Mouse (Mus musculus): ENCODE results near the gene Rras2. TPM values are rescaled to one million over a fixed set of nuclear protein-coding genes. Genes with fewer than 3 reads are reported as not detected.

The Rras2 gene
- polyA plus RNA-seq, 1 experiment from 2014 or later = 8.1 TPM

DNA sequence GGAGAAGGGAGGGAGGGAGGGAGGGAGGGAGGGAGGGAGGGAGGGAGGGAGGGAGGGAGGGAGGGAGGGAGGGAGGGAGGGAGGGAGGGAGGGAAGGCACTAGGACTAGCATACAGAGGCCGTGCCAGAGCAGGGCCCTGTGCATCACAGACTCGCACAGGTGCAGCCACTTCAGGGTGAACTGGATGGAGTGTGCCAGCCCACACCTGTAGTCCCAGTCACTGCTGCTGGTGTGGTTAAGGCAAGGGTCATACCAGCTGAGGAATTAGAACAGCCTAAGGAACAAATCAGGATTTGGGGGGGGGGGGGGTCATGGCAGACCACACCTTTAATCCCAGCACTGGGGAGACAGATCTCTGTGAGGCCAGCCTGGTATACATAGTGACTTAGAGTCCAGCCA lies 34.5 kb downstream of the Rras2 start:
- peaks cover 11% of the 10 kb centered on the region for H3K4me1 ChIP-seq (ENCODE audit: insufficient read depth)
- no peaks in the 10 kb centered on the region for H3K27me3 ChIP-seq (ENCODE audit: insufficient read depth, low read length)
- H3K27ac ChIP-seq (ENCODE audit: low read depth) = no peak overlapping the region
- no peak for ATAC-seq
- H3K4me2 ChIP-seq (ENCODE audit: low read depth, low read length) = no peak overlapping the region
- no peak for TF ChIP-seq CTCF (IDR thresholded peaks at IDR 0.05; ENCODE audit: low read depth)
- no peak for TF ChIP-seq EP300 (IDR thresholded peaks at IDR 0.05; ENCODE audit: low read depth)
- H3K4me3 ChIP-seq (ENCODE audit: low read depth, low read length) = no peak overlapping the region
- H3K36me3 ChIP-seq (replicated peaks; ENCODE audit: insufficient read depth, low read length) = no peaks in the 10 kb centered on the region
- WGBS (ENCODE audit: insufficient replicate concordance) = 88% methylated on average over 2 of the region's 2 CpGs
- no peak overlapping the region for H3K9ac ChIP-seq (replicated peaks)
- DNase-seq = no peak
- H3K9me3 ChIP-seq (ENCODE audit: low read length) = no peaks in the 10 kb centered on the region

DNA sequence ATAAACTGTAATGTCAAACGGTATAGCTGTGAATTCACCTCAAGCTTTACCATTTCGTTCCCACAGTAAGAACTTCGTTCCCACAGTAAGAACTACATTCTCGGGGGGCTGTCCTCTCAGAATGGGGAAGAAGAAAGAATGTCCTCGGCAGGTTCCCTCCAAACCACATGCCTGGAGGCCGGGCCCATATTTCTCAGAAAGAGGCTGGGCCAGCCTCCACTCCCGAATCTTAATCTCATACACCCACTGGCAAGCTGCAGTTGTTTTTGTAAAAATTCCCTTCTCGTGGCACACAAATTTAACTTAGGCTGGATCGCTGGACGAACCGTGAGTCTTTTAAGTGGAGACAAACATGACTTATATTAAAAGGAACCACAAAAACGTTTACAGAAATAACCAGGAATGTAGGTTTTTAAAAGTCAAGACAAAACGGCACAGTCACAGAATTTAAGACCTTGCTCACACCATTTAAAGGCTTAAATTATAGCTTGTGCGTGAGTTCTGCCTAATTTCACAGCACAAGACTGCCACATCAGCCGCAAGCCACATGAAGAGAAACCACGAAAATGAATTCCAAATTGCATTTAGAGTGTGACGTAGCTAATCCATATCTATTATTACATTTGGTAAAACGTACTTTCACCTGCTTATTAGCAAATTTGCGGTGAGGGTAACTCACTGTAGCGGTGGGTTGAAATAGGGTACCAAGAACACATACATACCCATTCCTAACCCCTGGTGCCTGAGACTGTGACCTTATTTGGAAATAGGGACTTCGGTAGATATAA lies 35.8 kb downstream of the Rras2 start:
- H3K4me1 ChIP-seq (ENCODE audit: insufficient read depth) = peaks cover 9% of the 10 kb centered on the region
- no peaks in the 10 kb centered on the region for H3K36me3 ChIP-seq (replicated peaks; ENCODE audit: insufficient read depth, low read length)
- DNase-seq (no peak), ATAC-seq (no peak)
- H3K27ac ChIP-seq (ENCODE audit: low read depth) = no peak overlapping the region
- TF ChIP-seq EP300 (IDR thresholded peaks at IDR 0.05; ENCODE audit: low read depth) (no peak), CTCF (IDR thresholded peaks at IDR 0.05; ENCODE audit: low read depth) (no peak)
- no peak overlapping the region for H3K4me3 ChIP-seq (ENCODE audit: low read depth, low read length)
- 59% methylated on average over 21 of the region's 21 CpGs for WGBS (ENCODE audit: insufficient replicate concordance)
- no peak overlapping the region for H3K9ac ChIP-seq (replicated peaks)
- no peaks in the 10 kb centered on the region for H3K27me3 ChIP-seq (ENCODE audit: insufficient read depth, low read length)
- no peaks in the 10 kb centered on the region for H3K9me3 ChIP-seq (ENCODE audit: low read length)
- no peak overlapping the region for H3K4me2 ChIP-seq (ENCODE audit: low read depth, low read length)

DNA sequence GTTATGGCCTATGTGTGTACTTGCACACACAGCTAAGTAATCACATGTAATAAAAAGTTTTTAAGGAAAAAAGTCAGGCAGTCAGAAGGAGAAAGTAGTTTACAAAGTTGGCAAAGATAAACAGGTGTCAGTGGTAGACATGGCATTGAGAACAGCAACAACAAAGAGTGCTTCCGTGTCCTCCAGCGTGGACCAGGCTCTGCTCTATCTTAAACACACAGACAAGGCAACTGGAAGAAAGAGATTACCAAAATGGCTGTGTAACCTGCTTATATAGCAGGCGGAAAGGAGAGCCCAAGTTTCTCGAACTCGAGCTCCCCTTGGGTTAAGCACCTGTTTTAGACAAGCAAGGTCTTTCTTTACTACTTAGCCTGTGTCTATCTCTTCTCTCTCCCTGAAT lies 37.3 kb downstream of the Rras2 start:
- TF ChIP-seq CTCF (IDR thresholded peaks at IDR 0.05; ENCODE audit: low read depth) (no peak), EP300 (IDR thresholded peaks at IDR 0.05; ENCODE audit: low read depth) (no peak)
- Histone ChIP-seq H3K4me3 (ENCODE audit: low read depth, low read length) (no peak overlapping the region), H3K4me2 (ENCODE audit: low read depth, low read length) (no peak overlapping the region), H3K9me3 (ENCODE audit: low read length) (no peaks in the 10 kb centered on the region), H3K9ac (replicated peaks) (no peak overlapping the region), H3K4me1 (ENCODE audit: insufficient read depth) (peaks cover 9% of the 10 kb centered on the region), H3K36me3 (replicated peaks; ENCODE audit: insufficient read depth, low read length) (no peaks in the 10 kb centered on the region), H3K27ac (ENCODE audit: low read depth) (no peak overlapping the region), H3K27me3 (ENCODE audit: insufficient read depth, low read length) (no peaks in the 10 kb centered on the region)
- 70% methylated on average over 5 of the region's 5 CpGs for WGBS (ENCODE audit: insufficient replicate concordance)
- ATAC-seq = no peak
- no peak for DNase-seq

- Histone ChIP-seq H3K9ac (replicated peaks) (no peak overlapping the region), H3K4me2 (ENCODE audit: low read depth, low read length) (no peak overlapping the region), H3K4me1 (ENCODE audit: insufficient read depth) (peaks cover 9% of the 10 kb centered on the region), H3K9me3 (ENCODE audit: low read length) (no peaks in the 10 kb centered on the region), H3K27ac (ENCODE audit: low read depth) (peak overlapping the region; percentile 18; the same call in 1 of the 2 replicates), H3K27me3 (ENCODE audit: insufficient read depth, low read length) (no peaks in the 10 kb centered on the region), H3K36me3 (replicated peaks; ENCODE audit: insufficient read depth, low read length) (no peaks in the 10 kb centered on the region), H3K4me3 (ENCODE audit: low read depth, low read length) (no peak overlapping the region)
- 70% methylated on average over 4 of the region's 4 CpGs for WGBS (ENCODE audit: insufficient replicate concordance)
- TF ChIP-seq CTCF (IDR thresholded peaks at IDR 0.05; ENCODE audit: low read depth) = 0 out of 2 replicates have a peak, but pooled peaks have one; percentile 12
- TF ChIP-seq EP300 (IDR thresholded peaks at IDR 0.05; ENCODE audit: low read depth) = no peak
- ATAC-seq (no peak), DNase-seq (no peak)
Observed at GRCm38 (mm10) chr7:114079343-114079742, 38.2 kb downstream of the Rras2 start.

- Histone ChIP-seq H3K27me3 (ENCODE audit: insufficient read depth, low read length) (no peaks in the 10 kb centered on the region), H3K4me2 (ENCODE audit: low read depth, low read length) (no peak overlapping the region), H3K36me3 (replicated peaks; ENCODE audit: insufficient read depth, low read length) (no peaks in the 10 kb centered on the region), H3K4me3 (ENCODE audit: low read depth, low read length) (no peak overlapping the region), H3K4me1 (ENCODE audit: insufficient read depth) (peaks cover 13% of the 10 kb centered on the region), H3K9me3 (ENCODE audit: low read length) (no peaks in the 10 kb centered on the region), H3K9ac (replicated peaks) (no peak overlapping the region), H3K27ac (ENCODE audit: low read depth) (peak overlapping the region; percentile 31)
- WGBS (ENCODE audit: insufficient replicate concordance) = 60% methylated on average over 2 of the region's 2 CpGs
- no peak for TF ChIP-seq EP300 (IDR thresholded peaks at IDR 0.05; ENCODE audit: low read depth)
- TF ChIP-seq CTCF (IDR thresholded peaks at IDR 0.05; ENCODE audit: low read depth) = no peak
- ATAC-seq (peak; percentile 84), DNase-seq (no peak)
Observed at GRCm38 (mm10) chr7:114074595-114074994, 43.0 kb downstream of the Rras2 start.

DNA sequence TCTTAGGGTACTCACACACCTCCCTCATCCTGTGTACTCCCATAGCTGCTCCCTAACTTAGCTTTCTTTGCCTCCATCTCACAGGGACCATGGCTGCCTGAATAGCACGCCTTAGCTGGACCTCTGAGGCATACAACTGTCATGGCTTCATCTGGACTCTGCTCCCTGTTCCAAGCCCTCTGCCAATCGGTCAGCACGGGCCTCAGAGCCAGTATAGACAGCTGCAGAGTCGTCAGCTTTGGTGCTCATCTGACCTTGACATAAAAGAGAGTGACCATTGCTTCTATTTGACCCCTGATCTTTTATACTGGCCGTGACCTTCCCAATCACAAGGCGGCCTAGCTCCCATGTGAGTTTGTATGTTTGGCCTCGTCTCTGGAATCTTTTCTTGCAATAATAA lies 43.4 kb downstream of the Rras2 start:
- Histone ChIP-seq H3K36me3 (replicated peaks; ENCODE audit: insufficient read depth, low read length) (no peaks in the 10 kb centered on the region), H3K9me3 (ENCODE audit: low read length) (no peaks in the 10 kb centered on the region), H3K27ac (ENCODE audit: low read depth) (peak overlapping the region; percentile 31), H3K4me3 (ENCODE audit: low read depth, low read length) (no peak overlapping the region), H3K4me1 (ENCODE audit: insufficient read depth) (0 out of 2 replicates have a peak, but pooled peaks cover 9% of the 10 kb centered on the region), H3K27me3 (ENCODE audit: insufficient read depth, low read length) (no peaks in the 10 kb centered on the region), H3K4me2 (ENCODE audit: low read depth, low read length) (no peak overlapping the region), H3K9ac (replicated peaks) (no peak overlapping the region)
- 49% methylated on average over 7 of the region's 7 CpGs for WGBS (ENCODE audit: insufficient replicate concordance)
- DNase-seq (no peak), ATAC-seq (peak; percentile 90)
- TF ChIP-seq EP300 (IDR thresholded peaks at IDR 0.05; ENCODE audit: low read depth) (no peak), CTCF (IDR thresholded peaks at IDR 0.05; ENCODE audit: low read depth) (no peak)

All from liver, postnatal 0 days (tissue).